Mouse (Mus musculus) T-helper 17 cell (primary cell): ENCODE data around the gene Wnk1.

Experiments
- in situ Hi-C, 2 experiments: fragments of 300-600 bp; cut with MboI, MseI; formaldehyde crosslinking; loops; 1 replicate in 1 of 2; 2 replicates in 1 of 2; pipeline ENCODE4 v1.15.1; 2025; ENCODE audit warnings: high pct_unique_total_duplicates in 2 of 2

Wnk1 gene

DNA sequence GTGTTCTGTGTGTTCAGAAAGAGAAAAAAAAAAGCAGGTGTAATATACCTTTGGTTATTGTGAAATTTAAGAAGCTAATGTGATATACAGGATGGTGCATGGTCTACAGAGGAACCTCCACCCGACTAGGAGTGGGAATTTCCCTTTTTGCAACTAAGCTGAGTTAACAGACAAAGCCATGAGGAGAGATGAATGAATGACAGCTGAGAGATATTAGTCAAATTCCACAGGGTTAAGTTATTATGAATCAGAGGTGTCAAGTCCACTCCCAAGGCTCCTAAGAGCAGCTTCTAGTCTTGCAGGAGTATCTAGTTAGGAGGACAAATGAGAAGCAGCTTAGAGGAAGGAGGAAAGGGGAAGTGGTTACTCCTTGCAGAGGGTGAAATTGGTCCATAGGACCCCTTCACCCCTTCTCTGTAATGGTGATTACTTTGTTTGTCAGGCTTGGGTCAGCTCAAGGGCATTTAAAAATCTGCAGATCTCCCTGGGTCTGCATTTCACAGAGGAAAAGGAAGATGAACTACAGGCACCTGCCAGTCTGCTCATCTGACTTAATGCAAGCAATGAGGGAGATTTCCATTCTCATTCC lies 4.3 kb upstream of the Wnk1 start:
- in situ Hi-C loops, result loop anchor here (5.0 to 10.0 kb wide), 4 partner anchors 40 to 150 kb away; no protein-coding TSS in a partner anchor

- in situ Hi-C loops, result loop anchor here (5.0 to 10.0 kb wide), 4 partner anchors 42 to 152 kb away; no protein-coding TSS in a partner anchor
Measured at GRCm38 (mm10) chr6:120040557-120040857, 2.0 kb upstream of the Wnk1 start.

- in situ Hi-C loops, result loop anchor here (5.0 to 10.0 kb wide), 4 partner anchors 42 to 152 kb away; no protein-coding TSS in a partner anchor
Measured at GRCm38 (mm10) chr6:120039668-120040556, 1.4 kb upstream of the Wnk1 start.

- in situ Hi-C loops, result no loop called here
Measured at GRCm38 (mm10) chr6:120039256-120039563, 738 bp upstream of the Wnk1 start.

GRCm38 (mm10) chr6:120037636-120038365 lies 671 bp downstream of the Wnk1 start:
- in situ Hi-C loops, result no loop called here

DNA sequence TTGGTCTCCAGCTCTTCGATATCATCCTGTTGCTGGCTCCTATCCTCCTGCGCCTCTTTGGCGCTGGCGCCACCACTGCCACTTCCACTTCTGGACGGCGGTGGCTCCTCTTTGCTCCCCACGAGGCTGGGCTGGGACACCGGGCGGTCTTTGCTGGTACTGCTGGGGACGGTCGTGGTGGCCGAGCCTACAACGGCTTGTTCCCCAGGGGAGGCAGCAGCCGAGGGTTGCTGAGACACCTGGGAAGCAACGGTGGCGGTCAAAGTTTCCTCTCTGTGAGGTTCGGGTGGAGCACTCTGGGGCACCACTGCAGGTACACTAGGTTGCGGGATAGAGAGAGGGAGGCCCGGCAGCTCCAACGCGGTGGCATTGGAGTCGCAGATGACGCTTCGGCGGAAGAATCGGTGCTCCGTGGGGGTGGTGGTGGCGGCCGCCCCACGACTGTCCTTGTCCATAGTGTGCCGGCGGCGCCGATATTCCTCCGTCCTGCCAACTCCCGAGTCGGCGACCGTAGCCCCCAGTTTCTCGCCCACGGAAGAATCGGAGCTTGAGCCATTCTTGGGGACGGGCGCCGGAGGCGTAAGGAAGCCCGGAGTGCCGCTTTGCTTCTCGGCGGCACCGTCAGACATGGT lies 1.4 kb downstream of the Wnk1 start:
- in situ Hi-C loops, result no loop called here

GRCm38 (mm10) chr6:120024577-120024976 lies 13.9 kb downstream of the Wnk1 start:
- in situ Hi-C loops, result no loop called here

DNA sequence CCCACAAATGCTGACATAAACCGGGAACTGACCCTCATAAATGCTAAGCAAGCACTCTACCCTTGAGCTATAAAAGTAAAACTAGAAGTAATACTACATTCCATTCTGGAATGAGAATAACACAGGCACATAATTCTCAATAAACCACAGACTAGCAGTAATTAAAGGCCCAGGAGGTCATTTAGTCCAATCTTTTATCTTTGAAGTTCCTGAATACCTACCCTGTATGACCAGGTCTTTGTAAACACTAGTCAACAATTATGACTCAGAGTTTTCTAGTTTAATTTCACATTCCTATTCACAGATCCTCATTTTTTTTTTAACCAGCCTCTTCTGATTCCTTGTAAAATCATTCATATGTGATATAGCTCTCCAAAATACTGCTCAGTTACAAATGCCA lies 14.7 kb downstream of the Wnk1 start:
- in situ Hi-C loops, result no loop called here

DNA sequence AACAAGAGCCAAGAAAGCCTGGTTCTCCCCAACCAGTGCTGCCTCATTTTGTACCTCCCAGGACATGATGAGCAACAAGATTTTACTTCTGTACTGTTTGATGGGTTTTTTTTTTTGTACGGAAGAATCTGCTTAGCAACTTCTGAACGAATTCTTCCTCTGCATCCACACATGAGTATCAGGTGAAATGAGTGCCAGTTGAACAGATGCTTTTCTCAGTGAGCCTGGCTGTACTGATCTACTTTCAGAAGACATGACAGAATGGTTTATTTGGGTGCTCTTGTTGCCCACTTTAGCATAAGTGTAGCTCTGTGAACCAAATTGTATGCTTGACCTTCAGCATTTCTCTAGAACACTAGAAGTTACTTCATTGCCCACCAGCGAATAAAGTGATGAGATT lies 16.4 kb downstream of the Wnk1 start:
- in situ Hi-C loops, result no loop called here

- in situ Hi-C loops, result no loop called here
Measured at GRCm38 (mm10) chr6:120019697-120020096, 18.8 kb downstream of the Wnk1 start.

DNA sequence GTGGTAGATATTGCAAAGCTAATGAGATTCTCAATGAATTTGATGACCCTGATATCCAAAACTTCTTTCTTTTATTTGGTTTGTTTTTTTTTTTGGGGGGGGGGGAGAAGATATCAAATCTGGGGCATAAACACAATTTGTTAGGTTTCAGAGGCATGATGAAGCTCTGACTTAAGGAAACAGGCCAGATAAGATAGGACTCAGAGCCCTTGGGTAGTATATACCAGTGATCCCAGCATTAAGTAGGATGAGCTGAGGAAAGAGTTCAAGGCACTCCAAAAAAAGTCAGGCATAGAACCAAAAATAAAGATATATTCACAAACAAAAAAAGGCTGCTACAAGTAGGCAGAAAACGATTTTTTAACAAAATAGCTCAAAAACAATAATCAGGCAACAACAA lies 25.3 kb downstream of the Wnk1 start:
- in situ Hi-C loops, result no loop called here

DNA sequence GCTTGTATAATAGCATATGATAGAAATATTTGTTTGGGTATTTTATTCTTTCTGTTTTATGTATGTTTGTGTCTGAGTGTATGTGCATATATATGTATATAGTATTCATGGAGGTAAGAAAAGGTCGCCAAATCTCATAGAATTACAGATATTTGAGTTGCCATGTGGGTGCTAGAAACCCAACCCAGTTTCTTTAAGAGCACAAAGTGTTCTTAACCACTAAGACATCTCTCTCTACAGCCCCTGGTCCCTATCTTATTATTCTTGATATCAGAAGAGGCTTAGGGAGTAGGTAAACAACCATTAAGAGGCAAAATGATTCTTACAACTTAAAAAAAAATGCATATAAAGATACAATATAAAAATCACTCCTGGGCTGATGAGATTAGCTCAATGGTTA lies 27.0 kb downstream of the Wnk1 start:
- in situ Hi-C loops, result no loop called here

DNA sequence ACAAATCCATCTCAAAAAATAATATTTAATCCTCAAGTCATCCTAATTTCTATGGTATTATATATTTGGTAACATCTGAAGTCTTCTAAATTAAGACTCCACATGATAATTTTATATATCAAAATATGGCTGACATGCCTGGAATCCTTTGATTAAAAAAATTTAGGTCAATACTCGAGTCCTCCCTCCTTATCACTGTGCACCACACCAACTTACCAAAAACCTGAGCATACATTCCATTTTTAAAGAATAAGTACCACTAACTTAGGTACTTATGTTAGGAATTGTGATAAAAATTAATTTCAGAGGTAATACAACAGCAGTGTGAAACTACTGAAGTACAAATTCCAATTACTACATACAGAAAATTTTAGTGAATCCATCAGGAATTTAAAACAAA lies 27.5 kb downstream of the Wnk1 start:
- in situ Hi-C loops, result no loop called here

GRCm38 (mm10) chr6:120010535-120010934 lies 27.9 kb downstream of the Wnk1 start:
- in situ Hi-C loops, result no loop called here

DNA sequence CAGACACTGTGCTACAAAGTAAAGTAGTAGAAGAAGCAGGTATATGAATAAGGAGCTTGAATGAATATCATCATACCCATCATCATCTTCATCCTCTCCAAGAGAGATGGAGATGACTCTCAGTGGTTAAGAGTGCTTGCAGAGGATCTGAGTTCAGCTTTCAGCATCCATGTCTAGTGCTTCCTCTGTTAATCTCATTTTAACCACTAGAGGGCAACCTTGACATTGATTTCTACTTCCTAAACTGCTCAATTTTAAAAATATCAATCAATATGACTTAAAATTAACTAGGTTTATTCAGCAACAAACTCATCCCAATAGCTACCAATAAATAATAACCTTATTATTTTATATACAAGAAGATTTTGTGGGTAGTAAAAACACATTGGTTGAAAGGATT lies 36.8 kb downstream of the Wnk1 start:
- in situ Hi-C loops, result no loop called here

GRCm38 (mm10) chr6:119996480-119996879 lies 42.0 kb downstream of the Wnk1 start:
- in situ Hi-C loops, result no loop called here

DNA sequence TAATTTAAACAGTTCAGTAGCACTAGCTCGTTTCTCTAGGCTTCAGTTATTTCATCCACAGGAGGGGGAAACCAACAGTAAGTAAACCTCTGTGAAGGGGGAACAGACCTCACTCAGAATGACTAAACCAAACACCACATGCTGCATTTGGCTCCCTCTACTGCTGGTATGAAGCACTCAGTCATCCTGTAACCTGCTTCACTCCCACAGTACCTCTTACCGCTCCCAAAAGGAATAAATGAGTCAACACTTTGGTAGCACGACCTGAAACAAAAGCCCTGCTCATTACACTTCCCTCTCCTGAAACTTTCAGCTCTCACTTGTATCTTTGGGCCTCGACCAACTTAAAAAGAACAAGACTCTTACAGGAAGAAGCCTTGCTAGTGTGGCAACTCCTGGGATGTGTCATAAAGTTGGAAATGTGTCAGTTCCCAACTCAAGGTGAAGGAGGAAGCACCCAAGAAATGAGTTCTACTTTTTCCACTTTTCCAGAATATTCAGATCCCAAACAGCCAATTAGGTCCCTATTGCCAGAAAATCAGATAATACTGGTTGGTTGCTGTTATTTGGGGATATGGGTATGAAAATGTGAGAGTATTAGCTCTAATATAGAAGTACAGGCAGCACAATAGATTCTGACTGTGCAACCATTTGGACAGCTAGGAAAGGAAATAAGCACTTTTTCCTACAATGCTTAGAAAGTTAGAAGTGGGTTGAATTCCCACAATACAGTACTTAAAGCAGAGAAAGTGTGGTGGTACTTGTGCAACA lies 114.1 kb downstream of the Wnk1 start:
- in situ Hi-C loops, result no loop called here

GRCm38 (mm10) chr6:119922544-119922943 lies 115.9 kb downstream of the Wnk1 start:
- in situ Hi-C loops, result no loop called here

DNA sequence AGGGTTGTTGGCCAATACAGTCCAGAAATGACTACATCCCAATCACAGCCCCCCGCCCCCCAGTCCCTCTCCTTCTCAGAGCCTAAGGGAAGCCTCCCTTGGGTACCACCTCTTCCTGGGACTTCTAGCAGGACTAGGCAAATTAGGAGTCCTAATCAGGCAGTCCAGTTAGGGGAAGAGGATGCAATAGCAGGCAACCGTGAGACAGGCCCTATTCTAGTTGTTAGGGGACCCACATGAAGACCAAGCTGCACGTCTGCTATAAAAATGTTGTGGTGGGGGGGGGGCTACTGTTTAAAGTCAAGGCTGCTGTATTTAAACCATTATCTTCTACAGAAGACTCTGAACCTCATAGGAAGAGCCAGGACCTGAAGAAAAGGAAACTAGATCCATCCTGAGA lies 116.3 kb downstream of the Wnk1 start:
- in situ Hi-C loops, result no loop called here

- in situ Hi-C loops, result loop anchor here (5.0 kb wide), 3 partner anchors 126 to 421 kb away; no protein-coding TSS in a partner anchor
Measured at GRCm38 (mm10) chr6:119918561-119919181, 119.8 kb downstream of the Wnk1 start.

- in situ Hi-C loops, result loop anchor here (5.0 kb wide), 3 partner anchors 123 to 418 kb away; no protein-coding TSS in a partner anchor
Measured at GRCm38 (mm10) chr6:119915710-119916109, 122.8 kb downstream of the Wnk1 start.
